Mouse (Mus musculus) myocyte (in vitro differentiated cells): Measurements from ENCODE around the gene Naa80. TPM values are rescaled to one million over a fixed set of nuclear protein-coding genes. Genes with fewer than 3 reads are reported as not detected.

Source experiments
- H3K27me3 ChIP-seq: one replicate; pipeline ENCODE4 v1.6.1; 2011; ENCODE audit not compliant: control insufficient read depth, insufficient read depth, insufficient read length
- H3K36me3 ChIP-seq: one replicate; pipeline ENCODE4 v1.6.1; 2011; ENCODE audit not compliant: control insufficient read depth, insufficient read depth
- H3K4me2 ChIP-seq: one replicate; pipeline ENCODE4 v1.6.1; 2011; ENCODE audit warnings: low read depth, control low read depth
- H3K4me3 ChIP-seq: one replicate; pipeline ENCODE4 v1.5.1; 2011; ENCODE audit warnings: mild to moderate bottlenecking, control low read depth, moderate library complexity
- H3K79me2 ChIP-seq: one replicate; pipeline ENCODE4 v1.6.1; 2011; ENCODE audit not compliant: control insufficient read depth, insufficient read depth
- H3ac ChIP-seq: one replicate; pipeline ENCODE4 v1.6.1; 2011; ENCODE audit not compliant: control insufficient read depth, insufficient read length
- CEBPB ChIP-seq: IDR thresholded peaks from 2 replicates; pipeline ENCODE4 v1.6.1; 2011; ENCODE audit warnings: mild to moderate bottlenecking, moderate library complexity; ENCODE audit not compliant: poor library complexity, insufficient read depth, severe bottlenecking
- E2F4 ChIP-seq: IDR thresholded peaks from one replicate; pipeline ENCODE4 v1.6.1; 2011; ENCODE audit warnings: mild to moderate bottlenecking, control low read depth, moderate library complexity; ENCODE audit not compliant: insufficient read depth
- MAX ChIP-seq: IDR thresholded peaks from one replicate; pipeline ENCODE4 v1.6.1; 2011; ENCODE audit warnings: low read depth, mild to moderate bottlenecking, control low read depth
- MYOD1 ChIP-seq, 3 experiments: IDR thresholded peaks; one replicate each; pipeline ENCODE4 v1.6.1; 2011; ENCODE audit warnings: control low read depth in 2 of 3, low read depth in 2 of 3, mild to moderate bottlenecking in 2 of 3, moderate library complexity in 1 of 3; ENCODE audit not compliant: insufficient read length in 2 of 3, control insufficient read depth in 1 of 3
- MYOG ChIP-seq, 3 experiments: IDR thresholded peaks; one replicate each; pipeline ENCODE4 v1.6.1; 2011; ENCODE audit warnings: control low read depth in 2 of 3, low read depth in 2 of 3, mild to moderate bottlenecking in 2 of 3; ENCODE audit not compliant: insufficient read length in 2 of 3, control insufficient read depth in 1 of 3, insufficient read depth in 1 of 3
- POLR2A ChIP-seq: IDR thresholded peaks from one replicate; pipeline ENCODE4 v1.6.1; 2011; ENCODE audit warnings: low read depth, mild to moderate bottlenecking, control low read depth, moderate library complexity; ENCODE audit not compliant: insufficient read length
- POLR2AphosphoS2 ChIP-seq: IDR thresholded peaks from one replicate; pipeline ENCODE4 v1.6.1; 2011; ENCODE audit warnings: low read depth, control low read depth; ENCODE audit not compliant: insufficient read length
- REST ChIP-seq: IDR thresholded peaks from one replicate; pipeline ENCODE4 v1.6.1; 2011; ENCODE audit warnings: mild to moderate bottlenecking, control low read depth, moderate library complexity; ENCODE audit not compliant: insufficient read depth, insufficient read length
- SRF ChIP-seq: IDR thresholded peaks from one replicate; pipeline ENCODE4 v1.6.1; 2011; ENCODE audit warnings: low read depth; ENCODE audit not compliant: control insufficient read depth, insufficient read length
- TCF12 ChIP-seq: IDR thresholded peaks from one replicate; pipeline ENCODE4 v1.6.1; 2011; ENCODE audit warnings: mild to moderate bottlenecking, control low read depth; ENCODE audit not compliant: poor library complexity, insufficient read depth, severe bottlenecking
- TCF3 ChIP-seq: IDR thresholded peaks from one replicate; pipeline ENCODE4 v1.6.1; 2011; ENCODE audit warnings: low read depth, control low read depth; ENCODE audit not compliant: insufficient read length
- USF1 ChIP-seq: IDR thresholded peaks from one replicate; pipeline ENCODE4 v1.6.1; 2011; ENCODE audit warnings: low read depth, mild to moderate bottlenecking, control low read depth, moderate library complexity
- polyA plus RNA-seq: library from polyadenylated mRNA; unstranded; fragments of >200 nt; fragmentation: generic; extraction: Trizol; gene quantifications from one replicate; pipeline ENCODE4 v1.2.1, GENCODE M21; 2012; ENCODE audit warnings: missing spikeins

The Naa80 gene
- polyA plus RNA-seq, 1 experiment = 13.8 TPM

- TF ChIP-seq TCF12 (no peak), POLR2AphosphoS2 (peak; percentile 24)
- no peak overlapping the region for H3ac ChIP-seq
- no peaks in the 10 kb centered on the region for H3K27me3 ChIP-seq
- peaks cover 10% of the 10 kb centered on the region for H3K79me2 ChIP-seq
- no peaks in the 10 kb centered on the region for H3K36me3 ChIP-seq
- no peak overlapping the region for H3K4me2 ChIP-seq
- H3K4me3 ChIP-seq = no peak overlapping the region
These were observed 4.5 kb downstream of the Naa80 start for GRCm38 (mm10) chr9:107583174-107583573.

GRCm38 (mm10) chr9:107586504-107586903 lies 7.8 kb downstream of the Naa80 start:
- Histone ChIP-seq H3K36me3 (no peaks in the 10 kb centered on the region), H3ac (no peak overlapping the region), H3K79me2 (peaks cover 15% of the 10 kb centered on the region), H3K4me3 (peak overlapping the region; percentile 53), H3K4me2 (peak overlapping the region; percentile 12), H3K27me3 (no peaks in the 10 kb centered on the region)
- TF ChIP-seq POLR2A (no peak), MYOD1 (IDR thresholded peaks at IDR 0.05; ENCODE audit: control insufficient read depth in 1 of 3, insufficient read length in 2 of 3, low read depth in 2 of 3) (no peak), REST (no peak), TCF3 (no peak), USF1 (no peak), E2F4 (no peak), MAX (no peak)

- Histone ChIP-seq H3K4me2 (peak within 1 kb of the TSS; percentile 88), H3ac (peak within 1 kb of the TSS; percentile 48), H3K36me3 (no peaks in the 10 kb centered on the region), H3K27me3 (no peaks in the 10 kb centered on the region), H3K4me3 (peak within 1 kb of the TSS; percentile 53), H3K79me2 (peaks cover 14% of the 10 kb centered on the region)
- TF ChIP-seq POLR2A (peak; percentile 75), SRF (no peak), POLR2AphosphoS2 (peak; percentile 88), E2F4 (peak; percentile 10)
These were observed 8.5 kb downstream of the Naa80 start, which contains the start of gene Ifrd2 for GRCm38 (mm10) chr9:107586974-107587832. Ifrd2 (plus strand) TSS chr9:107587642.

- peak overlapping the region; percentile 53 for H3K4me3 ChIP-seq
- peaks cover 14% of the 10 kb centered on the region for H3K79me2 ChIP-seq
- H3K27me3 ChIP-seq = no peaks in the 10 kb centered on the region
- H3ac ChIP-seq = peak overlapping the region; percentile 48
- H3K36me3 ChIP-seq = no peaks in the 10 kb centered on the region
- peak overlapping the region; percentile 88 for H3K4me2 ChIP-seq
- no peak for TF ChIP-seq POLR2A
- TF ChIP-seq TCF12 = no peak
- TF ChIP-seq POLR2AphosphoS2 = no peak
- no peak for TF ChIP-seq TCF3
- TF ChIP-seq USF1 = peak; percentile 35
- TF ChIP-seq CEBPB = no peak
- no peak for TF ChIP-seq REST
- TF ChIP-seq SRF = no peak
- peak in 1 of 3 experiments; percentile 36 for TF ChIP-seq MYOD1 (IDR thresholded peaks at IDR 0.05; ENCODE audit: control insufficient read depth in 1 of 3, insufficient read length in 2 of 3, low read depth in 2 of 3)
- peak; percentile 91 for TF ChIP-seq E2F4
- peak in 2 of 3 experiments; percentile 15 to 69 for TF ChIP-seq MYOG (IDR thresholded peaks at IDR 0.05; ENCODE audit: control insufficient read depth in 1 of 3, insufficient read depth in 1 of 3, insufficient read length in 2 of 3, low read depth in 2 of 3)
- peak; percentile 91 for TF ChIP-seq MAX
These were observed 9.3 kb downstream of the Naa80 start for GRCm38 (mm10) chr9:107587833-107588639.
